Mouse (Mus musculus): ENCODE results near the gene Ryr2.

- TF ChIP-seq CTCF (IDR thresholded peaks at IDR 0.05; ENCODE audit: control insufficient read depth, insufficient read depth, insufficient replicate concordance, low read depth, low read length) (no peak), POLR2A (IDR thresholded peaks at IDR 0.05; ENCODE audit: control insufficient read depth, low read depth, low read length) (no peak)
Observed at GRCm38 (mm10) chr13:12033272-12033671, 73.5 kb downstream of the Ryr2 start.
